Mouse (Mus musculus): ENCODE data around the gene Col17a1. TPM values are rescaled to one million over a fixed set of nuclear protein-coding genes. Genes with fewer than 3 reads are reported as not detected.
A peak's percentile ranks its signal among the peaks of the same experiment; 100 is the strongest.

Gene Col17a1
- polyA plus RNA-seq, 1 experiment from 2014 or later, result 1.1 TPM

DNA sequence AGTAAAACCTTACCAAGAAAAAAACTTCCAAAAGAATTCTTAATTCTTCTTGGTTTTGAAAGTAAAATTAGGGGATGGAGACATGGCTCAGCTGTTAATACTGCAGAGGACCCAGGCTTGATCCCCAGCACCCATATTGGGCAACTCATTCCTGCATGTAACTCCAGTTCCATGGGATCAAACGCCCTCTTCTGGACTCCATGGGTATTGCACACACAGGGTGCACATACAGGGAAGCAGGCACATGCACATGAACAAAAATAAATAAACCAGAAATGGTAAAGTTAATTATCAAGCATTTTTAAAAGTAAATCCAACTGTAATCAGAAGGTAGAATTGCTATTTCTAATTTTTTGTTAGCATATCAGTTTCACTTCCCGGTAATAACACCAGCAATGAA is 24.2 kb upstream of the Col17a1 start:
- Histone ChIP-seq H3K9me3 (ENCODE audit: control insufficient read depth, low read length) (no peaks in the 10 kb centered on the region), H3K27me3 (replicated peaks; ENCODE audit: control insufficient read depth, insufficient read depth, low read length) (no peaks in the 10 kb centered on the region), H3K9ac (ENCODE audit: low read length) (no peak overlapping the region), H3K27ac (ENCODE audit: low read depth) (no peak overlapping the region), H3K4me3 (ENCODE audit: low read depth, low read length) (no peak overlapping the region), H3K4me2 (ENCODE audit: low read length) (no peak overlapping the region), H3K36me3 (ENCODE audit: control insufficient read depth, insufficient read depth, low read length) (no peaks in the 10 kb centered on the region), H3K4me1 (replicated peaks; ENCODE audit: control insufficient read depth, insufficient read depth, low read length) (no peaks in the 10 kb centered on the region)
- no peak for DNase-seq (ENCODE audit: low spot score)
- 59% methylated on average over 2 of the region's 2 CpGs for WGBS
- ATAC-seq (replicated peaks; ENCODE audit: low FRiP score, low TSS enrichment, low read depth), result no peak

DNA sequence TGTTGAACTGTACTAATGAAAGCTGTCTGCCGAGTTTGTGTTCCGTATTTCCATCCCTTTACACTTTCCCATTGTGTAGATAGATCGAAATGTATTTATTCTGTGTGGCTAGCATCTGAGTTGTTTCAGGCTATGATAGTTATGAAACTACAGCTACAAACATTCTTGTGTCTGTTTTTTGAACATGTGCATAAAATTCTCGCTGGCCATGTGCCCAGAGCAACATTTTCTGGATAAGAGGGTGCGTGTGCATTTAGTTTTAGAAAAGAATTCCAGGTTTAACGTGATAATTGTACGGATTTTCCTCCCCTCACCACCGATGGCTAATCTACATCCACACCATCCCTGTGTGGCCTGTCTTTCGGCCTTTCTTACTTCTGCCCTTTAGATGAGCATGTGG is 21.6 kb upstream of the Col17a1 start:
- 68% methylated on average over 9 of the region's 9 CpGs for WGBS
- Histone ChIP-seq H3K4me3 (ENCODE audit: low read depth, low read length) (no peak overlapping the region), H3K9ac (ENCODE audit: low read length) (no peak overlapping the region), H3K27me3 (replicated peaks; ENCODE audit: control insufficient read depth, insufficient read depth, low read length) (no peaks in the 10 kb centered on the region), H3K27ac (ENCODE audit: low read depth) (peak overlapping the region; percentile 14; the same call in 1 of the 2 replicates), H3K4me2 (ENCODE audit: low read length) (no peak overlapping the region), H3K4me1 (replicated peaks; ENCODE audit: control insufficient read depth, insufficient read depth, low read length) (no peaks in the 10 kb centered on the region), H3K36me3 (ENCODE audit: control insufficient read depth, insufficient read depth, low read length) (no peaks in the 10 kb centered on the region), H3K9me3 (ENCODE audit: control insufficient read depth, low read length) (no peaks in the 10 kb centered on the region)
- DNase-seq (ENCODE audit: low spot score) (no peak), ATAC-seq (replicated peaks; ENCODE audit: low FRiP score, low TSS enrichment, low read depth) (no peak)

DNA sequence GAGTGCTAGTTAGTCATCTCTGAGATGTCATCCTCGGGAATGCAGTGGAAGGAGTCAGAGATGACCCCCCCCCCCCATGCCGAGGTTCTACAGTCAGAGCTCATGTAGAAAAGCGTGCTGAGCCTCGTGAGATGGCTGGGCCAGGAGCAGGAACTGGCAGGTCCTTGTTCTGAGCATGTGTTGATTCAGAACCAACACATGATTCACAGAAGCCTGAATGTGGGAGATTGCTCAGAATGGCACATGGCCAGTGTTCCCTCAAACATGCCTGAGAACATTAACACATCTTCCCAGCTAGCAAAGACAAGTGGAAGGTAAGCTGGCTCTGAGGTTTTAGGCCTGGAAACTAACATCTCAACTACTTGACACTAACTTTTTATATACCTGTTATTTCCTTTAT is 18.5 kb upstream of the Col17a1 start:
- H3K27me3 ChIP-seq (replicated peaks; ENCODE audit: control insufficient read depth, insufficient read depth, low read length), result no peaks in the 10 kb centered on the region
- ATAC-seq (replicated peaks; ENCODE audit: low FRiP score, low TSS enrichment, low read depth), result no peak
- no peak overlapping the region for H3K4me2 ChIP-seq (ENCODE audit: low read length)
- no peak for DNase-seq (ENCODE audit: low spot score)
- no peak overlapping the region for H3K9ac ChIP-seq (ENCODE audit: low read length)
- H3K4me3 ChIP-seq (ENCODE audit: low read depth, low read length), result no peak overlapping the region
- H3K27ac ChIP-seq (ENCODE audit: low read depth), result no peak overlapping the region
- H3K4me1 ChIP-seq (replicated peaks; ENCODE audit: control insufficient read depth, insufficient read depth, low read length), result 0 out of 2 replicates have a peak, but pooled peaks cover under 1% of the 10 kb centered on the region
- H3K9me3 ChIP-seq (ENCODE audit: control insufficient read depth, low read length), result no peaks in the 10 kb centered on the region
- no peaks in the 10 kb centered on the region for H3K36me3 ChIP-seq (ENCODE audit: control insufficient read depth, insufficient read depth, low read length)
- 79% methylated on average over 4 of the region's 4 CpGs for WGBS

DNA sequence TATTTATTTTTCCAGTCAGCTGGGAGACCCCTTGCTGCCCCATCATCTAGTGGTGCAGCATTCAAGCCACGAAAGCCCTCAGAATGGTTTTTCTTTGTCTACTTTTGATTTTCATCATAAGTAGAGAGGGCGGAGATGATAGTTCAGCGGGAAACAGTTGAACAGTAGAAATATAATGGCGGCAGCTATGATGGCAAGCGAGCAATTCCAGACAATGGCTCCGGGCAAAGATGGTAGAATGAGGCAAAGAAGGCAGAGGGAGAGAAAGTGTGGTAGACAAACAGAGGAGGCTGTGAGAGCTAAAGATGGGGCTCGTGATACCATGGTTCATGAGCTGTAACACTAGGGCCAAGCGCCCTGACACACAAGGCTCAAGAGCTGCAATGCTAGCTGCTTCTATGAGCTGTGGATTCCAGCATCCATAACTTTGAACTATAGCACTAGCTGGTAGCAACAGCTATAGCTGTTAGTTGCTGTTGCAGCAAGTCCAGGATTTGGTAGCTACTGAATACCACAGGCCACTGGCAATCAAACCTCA is 13.9 kb upstream of the Col17a1 start:
- Histone ChIP-seq H3K9me3 (ENCODE audit: control insufficient read depth, low read length) (no peaks in the 10 kb centered on the region; the same call in 1 of the 2 replicates), H3K4me2 (ENCODE audit: low read length) (no peak overlapping the region), H3K27me3 (replicated peaks; ENCODE audit: control insufficient read depth, insufficient read depth, low read length) (no peaks in the 10 kb centered on the region), H3K4me3 (ENCODE audit: low read depth, low read length) (no peak overlapping the region), H3K36me3 (ENCODE audit: control insufficient read depth, insufficient read depth, low read length) (no peaks in the 10 kb centered on the region), H3K27ac (ENCODE audit: low read depth) (no peak overlapping the region), H3K4me1 (replicated peaks; ENCODE audit: control insufficient read depth, insufficient read depth, low read length) (peaks cover 7% of the 10 kb centered on the region; the same call in 1 of the 2 replicates), H3K9ac (ENCODE audit: low read length) (no peak overlapping the region)
- ATAC-seq (replicated peaks; ENCODE audit: low FRiP score, low TSS enrichment, low read depth) (no peak), DNase-seq (ENCODE audit: low spot score) (no peak)
- 94% methylated on average over 8 of the region's 8 CpGs for WGBS

DNA sequence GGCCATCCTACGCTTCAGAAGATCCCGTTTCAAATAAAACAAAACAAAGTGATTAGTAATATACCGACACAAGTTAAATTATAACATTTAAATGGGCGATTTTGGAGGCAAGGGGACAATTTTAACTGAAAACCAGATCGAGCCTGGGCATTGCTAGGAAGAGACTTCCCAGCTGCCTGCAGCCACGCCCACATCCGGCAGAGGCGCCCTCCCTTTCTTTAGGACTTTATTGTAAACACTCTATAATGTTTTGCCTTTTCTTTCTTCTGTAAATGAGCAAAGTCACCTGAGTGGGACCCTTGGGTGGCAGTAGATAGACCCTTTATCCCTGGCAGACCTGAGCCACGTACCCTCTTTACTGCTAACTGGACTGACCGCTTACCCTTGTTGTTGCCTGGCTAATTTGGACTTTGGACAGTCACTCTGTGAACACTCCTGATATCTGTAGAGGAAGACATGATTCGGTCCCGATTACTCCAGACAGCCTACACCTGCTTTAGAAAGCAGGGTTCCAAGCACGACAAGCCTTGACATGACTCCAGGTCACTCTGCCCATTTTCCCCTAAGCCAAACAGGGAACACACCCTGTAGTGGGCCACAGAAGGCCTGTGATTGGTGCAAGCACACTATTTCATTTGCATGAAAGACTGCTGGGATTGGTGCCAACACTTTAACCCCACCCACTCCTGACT is 13.3 kb upstream of the Col17a1 start:
- Histone ChIP-seq H3K4me1 (replicated peaks; ENCODE audit: control insufficient read depth, insufficient read depth, low read length) (peaks cover 7% of the 10 kb centered on the region; the same call in 1 of the 2 replicates), H3K27ac (ENCODE audit: low read depth) (no peak overlapping the region), H3K9me3 (ENCODE audit: control insufficient read depth, low read length) (no peaks in the 10 kb centered on the region; the same call in 1 of the 2 replicates), H3K4me2 (ENCODE audit: low read length) (no peak overlapping the region), H3K9ac (ENCODE audit: low read length) (no peak overlapping the region), H3K4me3 (ENCODE audit: low read depth, low read length) (no peak overlapping the region), H3K36me3 (ENCODE audit: control insufficient read depth, insufficient read depth, low read length) (no peaks in the 10 kb centered on the region), H3K27me3 (replicated peaks; ENCODE audit: control insufficient read depth, insufficient read depth, low read length) (no peaks in the 10 kb centered on the region)
- DNase-seq (ENCODE audit: low spot score), result no peak
- peak; percentile 47 for ATAC-seq (replicated peaks; ENCODE audit: low FRiP score, low TSS enrichment, low read depth)
- WGBS, result 56% methylated on average over 13 of the region's 13 CpGs

DNA sequence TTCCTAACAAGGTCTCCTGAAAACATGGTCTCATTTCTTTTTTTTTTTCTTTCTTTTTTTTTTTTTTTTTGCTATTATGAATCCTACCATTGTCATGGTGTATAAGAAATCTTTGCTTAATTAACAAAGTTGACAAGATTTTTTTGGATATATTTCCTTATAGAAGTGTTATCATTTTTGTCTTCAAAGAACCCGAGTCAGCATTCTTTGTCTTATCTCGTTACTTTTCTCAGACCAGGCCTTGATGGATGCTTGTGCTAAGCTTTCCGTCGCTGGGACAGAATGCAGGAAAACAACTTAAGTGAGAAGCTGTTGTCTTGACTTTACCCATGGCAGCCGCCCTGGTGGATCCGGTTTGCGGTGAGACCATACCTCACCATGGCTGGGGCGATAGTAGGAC is 8.6 kb upstream of the Col17a1 start:
- Histone ChIP-seq H3K9ac (ENCODE audit: low read length) (no peak overlapping the region), H3K9me3 (ENCODE audit: control insufficient read depth, low read length) (no peaks in the 10 kb centered on the region; the same call in 1 of the 2 replicates), H3K4me1 (replicated peaks; ENCODE audit: control insufficient read depth, insufficient read depth, low read length) (peaks cover 10% of the 10 kb centered on the region; the same call in 1 of the 2 replicates), H3K27ac (ENCODE audit: low read depth) (no peak overlapping the region), H3K27me3 (replicated peaks; ENCODE audit: control insufficient read depth, insufficient read depth, low read length) (no peaks in the 10 kb centered on the region), H3K36me3 (ENCODE audit: control insufficient read depth, insufficient read depth, low read length) (no peaks in the 10 kb centered on the region), H3K4me3 (ENCODE audit: low read depth, low read length) (no peak overlapping the region), H3K4me2 (ENCODE audit: low read length) (no peak overlapping the region)
- WGBS, result 84% methylated on average over 8 of the region's 8 CpGs
- ATAC-seq (replicated peaks; ENCODE audit: low FRiP score, low TSS enrichment, low read depth), result no peak
- DNase-seq (ENCODE audit: low spot score), result no peak

DNA sequence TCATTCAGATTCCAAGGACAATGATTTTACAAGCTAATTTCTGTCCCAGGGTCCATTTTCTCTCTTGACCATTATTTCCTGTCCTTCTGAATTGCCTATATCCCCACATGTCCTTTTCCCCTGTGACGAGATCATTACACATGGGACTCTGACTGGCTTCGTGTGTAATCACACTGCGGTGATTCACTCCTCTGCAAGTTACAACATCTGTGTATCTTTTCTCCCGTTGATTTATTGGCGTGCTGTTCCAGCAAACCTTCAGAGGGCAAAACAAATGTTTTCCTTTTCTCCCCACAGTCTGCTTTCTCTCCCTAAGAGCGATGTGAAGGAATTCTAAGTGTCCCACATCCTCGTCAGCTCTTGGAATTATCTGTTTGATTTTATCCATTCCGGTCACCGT is 7.8 kb upstream of the Col17a1 start:
- no peak overlapping the region for H3K4me2 ChIP-seq (ENCODE audit: low read length)
- no peaks in the 10 kb centered on the region; the same call in 1 of the 2 replicates for H3K9me3 ChIP-seq (ENCODE audit: control insufficient read depth, low read length)
- H3K36me3 ChIP-seq (ENCODE audit: control insufficient read depth, insufficient read depth, low read length), result no peaks in the 10 kb centered on the region
- no peak overlapping the region for H3K9ac ChIP-seq (ENCODE audit: low read length)
- H3K27me3 ChIP-seq (replicated peaks; ENCODE audit: control insufficient read depth, insufficient read depth, low read length), result no peaks in the 10 kb centered on the region
- 23% methylated on average over 9 of the region's 9 CpGs for WGBS
- ATAC-seq (replicated peaks; ENCODE audit: low FRiP score, low TSS enrichment, low read depth), result no peak
- no peak overlapping the region; the same call in 1 of the 2 replicates for H3K27ac ChIP-seq (ENCODE audit: low read depth)
- H3K4me1 ChIP-seq (replicated peaks; ENCODE audit: control insufficient read depth, insufficient read depth, low read length), result peaks cover 3% of the 10 kb centered on the region; the same call in 1 of the 2 replicates
- H3K4me3 ChIP-seq (ENCODE audit: low read depth, low read length), result no peak overlapping the region
- DNase-seq (ENCODE audit: low spot score), result peak; percentile 60

DNA sequence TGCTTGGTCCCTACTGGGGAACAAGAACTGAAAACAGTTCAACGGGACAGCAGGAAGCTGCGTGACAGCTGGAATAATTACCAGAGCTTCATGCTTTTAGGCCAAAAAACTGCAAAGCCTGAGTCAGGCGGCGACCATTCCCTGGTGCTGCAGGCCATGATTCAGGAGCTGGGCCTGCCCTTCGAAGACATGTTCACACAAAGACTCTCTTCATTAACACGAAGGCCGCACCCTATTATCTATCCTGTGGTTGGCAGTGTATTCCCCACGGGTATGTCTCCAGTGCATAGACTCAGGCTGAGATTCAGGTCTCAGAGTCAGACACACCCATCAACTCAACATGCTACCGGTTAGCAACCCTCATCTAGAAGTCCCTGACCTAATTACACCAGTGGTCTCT is 6.4 kb upstream of the Col17a1 start:
- DNase-seq (ENCODE audit: low spot score) (no peak), ATAC-seq (replicated peaks; ENCODE audit: low FRiP score, low TSS enrichment, low read depth) (no peak)
- Histone ChIP-seq H3K4me2 (ENCODE audit: low read length) (no peak overlapping the region), H3K36me3 (ENCODE audit: control insufficient read depth, insufficient read depth, low read length) (no peaks in the 10 kb centered on the region), H3K9me3 (ENCODE audit: control insufficient read depth, low read length) (no peaks in the 10 kb centered on the region; the same call in 1 of the 2 replicates), H3K4me1 (replicated peaks; ENCODE audit: control insufficient read depth, insufficient read depth, low read length) (peaks cover 3% of the 10 kb centered on the region; the same call in 1 of the 2 replicates), H3K27me3 (replicated peaks; ENCODE audit: control insufficient read depth, insufficient read depth, low read length) (no peaks in the 10 kb centered on the region), H3K27ac (ENCODE audit: low read depth) (no peak overlapping the region), H3K4me3 (ENCODE audit: low read depth, low read length) (no peak overlapping the region), H3K9ac (ENCODE audit: low read length) (no peak overlapping the region)
- WGBS, result 64% methylated on average over 9 of the region's 9 CpGs

DNA sequence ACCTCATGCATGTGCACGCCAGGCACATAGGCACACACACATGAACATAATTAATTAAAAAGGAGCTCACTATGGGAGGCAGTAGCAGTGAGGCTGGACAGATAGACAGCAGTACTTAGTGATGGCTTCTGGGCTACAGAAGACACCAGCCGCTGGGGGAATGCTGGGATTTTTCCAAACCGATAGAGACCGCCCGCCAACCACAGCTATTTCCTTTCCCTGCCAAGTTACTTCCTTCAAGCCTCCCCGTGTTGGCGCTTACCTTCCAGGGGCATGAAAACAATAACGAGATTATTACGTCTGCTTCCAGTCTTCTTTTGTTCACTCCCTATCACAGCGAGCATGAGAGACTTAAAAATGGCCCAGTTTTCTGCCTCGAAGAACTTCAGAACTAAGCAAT is 5.2 kb upstream of the Col17a1 start:
- no peaks in the 10 kb centered on the region for H3K9me3 ChIP-seq (ENCODE audit: control insufficient read depth, low read length)
- no peak for DNase-seq (ENCODE audit: low spot score)
- no peak overlapping the region for H3K4me2 ChIP-seq (ENCODE audit: low read length)
- no peak overlapping the region for H3K9ac ChIP-seq (ENCODE audit: low read length)
- ATAC-seq (replicated peaks; ENCODE audit: low FRiP score, low TSS enrichment, low read depth), result no peak
- no peaks in the 10 kb centered on the region for H3K36me3 ChIP-seq (ENCODE audit: control insufficient read depth, insufficient read depth, low read length)
- H3K4me1 ChIP-seq (replicated peaks; ENCODE audit: control insufficient read depth, insufficient read depth, low read length), result peaks cover 3% of the 10 kb centered on the region; the same call in 1 of the 2 replicates
- H3K27ac ChIP-seq (ENCODE audit: low read depth), result no peak overlapping the region
- WGBS, result 92% methylated on average over 11 of the region's 11 CpGs
- H3K27me3 ChIP-seq (replicated peaks; ENCODE audit: control insufficient read depth, insufficient read depth, low read length), result no peaks in the 10 kb centered on the region
- no peak overlapping the region for H3K4me3 ChIP-seq (ENCODE audit: low read depth, low read length)

Data from intestine, embryonic 14.5 days (tissue).